Mouse (Mus musculus) hindbrain, embryonic 13.5 days (tissue): Measurements from ENCODE around the gene Aco2. TPM values are rescaled to one million over a fixed set of nuclear protein-coding genes. Genes with fewer than 3 reads are reported as not detected.

Experiments
- ATAC-seq: fragments of 200-750 bp; cut with Nextera tagmentation; 2 replicates; pipeline ENCODE4 v1.8.0; 2017; ENCODE audit warnings: moderate TSS enrichment; ENCODE audit not compliant: low FRiP score
- H3K27ac ChIP-seq: fragments of 300-500 bp; sonication (generic); 2 replicates; pipeline ENCODE4 v1.5.1; 2015; ENCODE audit warnings: inconsistent platforms, mild to moderate bottlenecking, moderate library complexity
- H3K27me3 ChIP-seq: fragments of 300-500 bp; sonication (generic); 2 replicates; pipeline ENCODE4 v1.6.1; 2015; ENCODE audit warnings: mild to moderate bottlenecking, inconsistent platforms
- H3K36me3 ChIP-seq: fragments of 300-500 bp; sonication (generic); 2 replicates; pipeline ENCODE4 v1.6.1; 2015; ENCODE audit warnings: mild to moderate bottlenecking, inconsistent platforms
- H3K4me1 ChIP-seq: fragments of 300-500 bp; sonication (generic); replicated peaks from 2 replicates; pipeline ENCODE4 v1.6.1; 2015; ENCODE audit warnings: inconsistent platforms
- H3K4me2 ChIP-seq: fragments of 300-500 bp; sonication (generic); 2 replicates; pipeline ENCODE4 v1.6.1; 2015; ENCODE audit warnings: inconsistent platforms, mild to moderate bottlenecking, moderate library complexity
- H3K4me3 ChIP-seq: fragments of 300-500 bp; sonication (generic); 2 replicates; pipeline ENCODE4 v1.5.1; 2015; ENCODE audit warnings: mild to moderate bottlenecking, inconsistent platforms
- H3K9ac ChIP-seq: fragments of 300-500 bp; sonication (generic); 2 replicates; pipeline ENCODE4 v1.6.1; 2015; ENCODE audit warnings: mild to moderate bottlenecking, inconsistent platforms
- H3K9me3 ChIP-seq: fragments of 300-500 bp; sonication (generic); 2 replicates; pipeline ENCODE4 v1.6.1; 2016; ENCODE audit warnings: inconsistent platforms
- WGBS: fragments of 180-500 bp; shearing (Covaris S2); methylation state at CpG from one replicate; pipeline ENCODE4 v1.1.7; 2015; 5-methylcytosine and 5-hydroxymethylcytosine counted together
- polyA plus RNA-seq: library from polyadenylated mRNA; unstranded; fragments of >200 nt; fragmentation: Nextera tagmentation; extraction: Ambion mirVana; gene quantifications from 2 replicates; pipeline ENCODE4 v1.2.1, GENCODE M21; 2015

Aco2 gene
- polyA plus RNA-seq, 1 experiment from 2014 or later, result 237 TPM

DNA sequence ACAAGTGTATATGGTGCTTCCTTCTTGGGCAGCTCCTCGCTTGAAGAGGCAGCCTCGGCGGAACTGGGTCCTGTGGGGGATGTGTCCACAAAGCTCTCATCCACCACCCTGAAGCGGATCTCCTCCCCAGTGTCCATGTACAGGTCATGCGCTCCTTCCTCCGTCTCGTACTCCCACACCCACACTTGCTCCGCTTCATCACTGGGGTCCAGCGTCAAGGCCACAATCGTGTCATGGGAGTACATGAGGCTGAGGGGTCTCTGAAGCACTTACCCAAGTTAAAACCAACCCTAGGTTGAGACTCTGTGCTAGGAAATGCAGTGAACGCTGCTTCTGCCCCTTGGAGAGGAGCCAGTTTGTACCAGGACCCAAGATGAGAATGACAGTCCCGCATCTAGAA lies 45.1 kb downstream of the Aco2 start:
- Histone ChIP-seq H3K4me1 (peaks cover 18% of the 10 kb centered on the region), H3K9ac (no peak overlapping the region), H3K4me2 (no peak overlapping the region), H3K4me3 (no peak overlapping the region), H3K27ac (no peak overlapping the region; the same call in 1 of the 2 replicates), H3K36me3 (peaks cover 65% of the 10 kb centered on the region), H3K27me3 (no peaks in the 10 kb centered on the region), H3K9me3 (no peaks in the 10 kb centered on the region)
- WGBS, result 91% methylated on average over 12 of the region's 12 CpGs
- no peak for ATAC-seq

GRCm38 (mm10) chr15:81917621-81918463 lies 45.7 kb downstream of the Aco2 start:
- Histone ChIP-seq H3K9ac (no peak overlapping the region), H3K4me3 (no peak overlapping the region), H3K4me2 (no peak overlapping the region), H3K27ac (no peak overlapping the region; the same call in 1 of the 2 replicates), H3K9me3 (no peaks in the 10 kb centered on the region), H3K4me1 (peaks cover 22% of the 10 kb centered on the region), H3K27me3 (no peaks in the 10 kb centered on the region), H3K36me3 (peaks cover 60% of the 10 kb centered on the region)
- 58% methylated on average over 6 of the region's 6 CpGs for WGBS
- ATAC-seq, result 0 out of 2 replicates have a peak, but pooled peaks have one; percentile 21

DNA sequence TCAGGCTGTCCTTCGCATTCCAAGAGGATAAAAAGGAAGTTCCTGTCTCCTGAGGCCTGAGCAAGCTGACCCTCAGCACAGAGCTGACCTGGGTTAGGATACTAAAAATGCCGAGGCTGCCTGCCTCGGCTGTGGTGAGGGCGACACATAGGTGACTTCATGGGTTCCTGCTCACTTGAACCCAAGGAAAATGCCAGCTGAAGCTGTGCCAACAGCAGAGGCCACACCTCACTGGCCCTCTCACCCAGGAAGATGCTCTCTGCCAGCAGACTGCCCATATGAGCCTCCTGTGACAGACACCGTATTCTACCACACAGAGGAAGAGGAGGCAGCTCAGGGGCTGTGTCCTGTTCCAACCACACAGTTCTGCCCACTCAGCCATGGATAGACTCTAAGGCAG lies 47.0 kb downstream of the Aco2 start:
- Histone ChIP-seq H3K36me3 (peaks cover 48% of the 10 kb centered on the region), H3K4me3 (no peak overlapping the region), H3K9me3 (no peaks in the 10 kb centered on the region), H3K27ac (no peak overlapping the region), H3K4me1 (peaks cover 32% of the 10 kb centered on the region), H3K27me3 (no peaks in the 10 kb centered on the region), H3K9ac (peak overlapping the region; percentile 13; the same call in 1 of the 2 replicates), H3K4me2 (no peak overlapping the region)
- no peak for ATAC-seq
- WGBS, result 86% methylated on average over 5 of the region's 5 CpGs

GRCm38 (mm10) chr15:81920546-81921217 lies 48.6 kb downstream of the Aco2 start:
- H3K9ac ChIP-seq, result 0 out of 2 replicates have a peak overlapping the region, but pooled peaks have one; percentile 3
- no peak overlapping the region for H3K4me3 ChIP-seq
- H3K9me3 ChIP-seq, result no peaks in the 10 kb centered on the region
- 83% methylated on average over 10 of the region's 10 CpGs for WGBS
- no peak overlapping the region for H3K4me2 ChIP-seq
- H3K27me3 ChIP-seq, result no peaks in the 10 kb centered on the region
- peaks cover 49% of the 10 kb centered on the region for H3K4me1 ChIP-seq
- H3K36me3 ChIP-seq, result peaks cover 32% of the 10 kb centered on the region
- H3K27ac ChIP-seq, result peak overlapping the region; percentile 63
- no peak for ATAC-seq

DNA sequence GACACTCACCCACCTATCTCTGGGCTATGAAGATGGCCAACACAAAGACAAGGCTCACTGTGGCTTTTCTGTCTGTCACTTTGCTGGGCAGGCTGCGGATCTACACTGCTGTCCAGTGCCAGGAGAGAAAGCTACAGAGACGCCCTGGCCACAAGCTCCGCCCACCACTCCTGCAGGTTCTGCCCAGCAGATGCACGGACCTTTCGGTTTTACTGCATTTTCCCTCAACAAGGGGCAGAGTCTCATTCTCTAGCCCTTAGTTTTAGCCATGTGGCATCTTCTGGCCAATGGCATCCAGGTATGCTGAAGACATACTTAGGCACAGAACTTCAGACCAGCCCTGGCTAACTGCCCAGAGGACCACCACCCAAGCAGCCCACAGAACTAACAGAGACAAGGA lies 49.1 kb downstream of the Aco2 start:
- Histone ChIP-seq H3K4me1 (peaks cover 50% of the 10 kb centered on the region), H3K4me2 (no peak overlapping the region), H3K9me3 (no peaks in the 10 kb centered on the region), H3K4me3 (no peak overlapping the region), H3K36me3 (peaks cover 26% of the 10 kb centered on the region), H3K27me3 (no peaks in the 10 kb centered on the region), H3K9ac (no peak overlapping the region), H3K27ac (peak overlapping the region; percentile 63)
- WGBS, result 79% methylated on average over 5 of the region's 5 CpGs
- no peak for ATAC-seq

DNA sequence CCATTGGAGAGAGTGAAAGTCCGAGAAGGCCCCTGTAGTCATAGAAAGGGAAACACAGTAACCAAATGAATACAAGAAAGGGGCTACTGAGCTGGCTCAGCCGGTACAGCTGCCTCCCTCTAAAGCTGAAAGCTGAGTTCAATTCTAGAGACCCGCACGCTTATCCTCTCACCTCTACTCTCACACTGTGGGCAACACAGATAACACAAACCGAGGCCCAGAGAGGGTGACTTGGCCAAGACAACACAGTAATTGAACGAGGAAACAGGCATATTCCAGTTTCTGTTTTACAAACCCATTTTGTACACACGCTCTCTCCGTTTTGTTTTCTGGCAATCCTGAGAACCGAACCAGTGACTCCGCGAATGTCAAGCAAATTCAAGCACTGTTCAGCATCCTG lies 52.8 kb downstream of the Aco2 start:
- ATAC-seq, result no peak
- Histone ChIP-seq H3K4me2 (peak overlapping the region; percentile 94), H3K4me3 (peak overlapping the region; percentile 73), H3K9ac (peak overlapping the region; percentile 81), H3K36me3 (peaks cover 7% of the 10 kb centered on the region; the same call in 1 of the 2 replicates), H3K4me1 (peaks cover 56% of the 10 kb centered on the region), H3K27me3 (no peaks in the 10 kb centered on the region), H3K9me3 (no peaks in the 10 kb centered on the region), H3K27ac (no peak overlapping the region)
- WGBS, result 89% methylated on average over 11 of the region's 11 CpGs

DNA sequence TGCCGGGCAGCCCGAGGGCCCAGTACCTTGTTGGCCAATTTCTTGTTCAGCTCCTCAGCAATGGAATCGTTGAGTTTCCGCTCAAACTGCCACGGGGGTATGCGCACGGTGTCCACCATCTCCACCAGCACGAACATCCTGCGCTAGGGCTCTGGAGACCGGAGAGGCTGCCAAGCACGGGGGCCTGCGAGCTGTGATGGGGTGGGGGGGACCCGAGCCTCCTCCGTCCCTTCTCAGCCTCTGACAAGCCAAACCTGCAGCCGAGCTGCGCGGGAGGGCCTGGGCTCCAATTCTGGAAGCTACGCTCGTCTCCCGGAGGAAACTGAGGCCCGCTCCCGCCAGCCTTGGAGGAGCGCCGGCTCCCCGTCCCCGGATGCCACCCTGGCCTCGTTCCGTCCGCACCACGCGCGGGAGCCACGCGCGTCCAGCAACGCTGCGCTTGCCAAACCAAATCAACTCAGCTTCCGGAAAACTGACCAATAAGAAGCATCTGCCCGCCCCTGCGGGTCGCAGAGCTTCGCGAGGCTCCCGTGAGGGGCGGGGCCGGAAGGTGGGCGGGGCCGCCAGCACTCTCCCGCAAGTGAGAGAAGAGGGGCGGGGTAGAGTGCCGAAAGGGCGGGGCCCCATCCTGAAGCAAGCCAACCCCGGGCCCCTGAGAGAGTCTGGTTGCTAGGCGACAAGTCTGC lies 53.8 kb downstream of the Aco2 start, which contains the start of gene Polr3h:
Gene Polr3h, minus strand, starts transcription at position 481 of the 686 bp plus-strand sequence.
- H3K4me2 ChIP-seq, result peak within 1 kb of the TSS; percentile 94
- no peaks in the 10 kb centered on the region for H3K27me3 ChIP-seq
- H3K4me3 ChIP-seq, result peak within 1 kb of the TSS; percentile 73
- WGBS, result under 1% methylated on average over 48 of the region's 54 CpGs
- peak within 1 kb of the TSS; percentile 87 for H3K27ac ChIP-seq
- ATAC-seq, result peak; percentile 94
- peak within 1 kb of the TSS; percentile 81 for H3K9ac ChIP-seq
- H3K4me1 ChIP-seq, result peaks cover 48% of the 10 kb centered on the region
- peaks cover 7% of the 10 kb centered on the region; the same call in 1 of the 2 replicates for H3K36me3 ChIP-seq
- no peaks in the 10 kb centered on the region for H3K9me3 ChIP-seq

- no peaks in the 10 kb centered on the region for H3K27me3 ChIP-seq
- H3K9me3 ChIP-seq, result no peaks in the 10 kb centered on the region
- ATAC-seq, result peak; percentile 27; the same call in 1 of the 2 replicates
- peak overlapping the region; percentile 73 for H3K4me3 ChIP-seq
- 25% methylated on average over 9 of the region's 9 CpGs for WGBS
- H3K4me1 ChIP-seq, result peaks cover 44% of the 10 kb centered on the region
- H3K36me3 ChIP-seq, result peaks cover 7% of the 10 kb centered on the region; the same call in 1 of the 2 replicates
- H3K4me2 ChIP-seq, result peak overlapping the region; percentile 94
- H3K27ac ChIP-seq, result peak overlapping the region; percentile 87
- no peak overlapping the region for H3K9ac ChIP-seq
Measured at GRCm38 (mm10) chr15:81926446-81926822, 54.3 kb downstream of the Aco2 start.

- no peak overlapping the region for H3K4me2 ChIP-seq
- ATAC-seq, result no peak
- no peaks in the 10 kb centered on the region for H3K27me3 ChIP-seq
- peak overlapping the region; percentile 87 for H3K27ac ChIP-seq
- WGBS, result 56% methylated on average over 4 of the region's 4 CpGs
- peaks cover 36% of the 10 kb centered on the region for H3K4me1 ChIP-seq
- H3K9me3 ChIP-seq, result no peaks in the 10 kb centered on the region
- H3K9ac ChIP-seq, result no peak overlapping the region
- H3K36me3 ChIP-seq, result no peaks in the 10 kb centered on the region
- no peak overlapping the region for H3K4me3 ChIP-seq
Measured at GRCm38 (mm10) chr15:81927741-81928140, 55.6 kb downstream of the Aco2 start.

DNA sequence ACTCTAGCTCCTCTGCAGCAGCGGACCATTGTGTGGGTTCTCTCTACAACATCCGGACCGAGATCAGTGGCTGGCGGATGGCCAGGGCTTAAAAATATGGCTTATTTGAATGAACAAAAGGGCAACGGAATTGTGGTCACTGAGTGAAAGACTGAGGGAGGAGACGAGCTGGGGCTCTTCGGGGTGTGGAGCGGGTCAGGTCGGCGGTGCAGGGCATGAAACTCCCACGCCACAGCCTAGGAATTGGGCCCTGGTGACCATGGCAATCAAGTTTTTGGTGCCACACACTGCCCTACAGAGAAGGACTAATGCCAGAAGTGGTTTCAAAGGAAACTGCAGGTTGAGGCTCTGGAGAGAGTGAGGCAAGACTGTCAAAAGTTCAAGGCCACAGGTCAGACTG lies 56.2 kb downstream of the Aco2 start:
- peak overlapping the region; percentile 87 for H3K27ac ChIP-seq
- H3K36me3 ChIP-seq, result no peaks in the 10 kb centered on the region
- H3K4me1 ChIP-seq, result peaks cover 39% of the 10 kb centered on the region
- no peak for ATAC-seq
- no peak overlapping the region for H3K4me2 ChIP-seq
- H3K27me3 ChIP-seq, result no peaks in the 10 kb centered on the region
- 46% methylated on average over 11 of the region's 11 CpGs for WGBS
- no peak overlapping the region for H3K9ac ChIP-seq
- no peaks in the 10 kb centered on the region for H3K9me3 ChIP-seq
- no peak overlapping the region for H3K4me3 ChIP-seq

- Histone ChIP-seq H3K36me3 (no peaks in the 10 kb centered on the region), H3K4me3 (no peak overlapping the region), H3K9me3 (no peaks in the 10 kb centered on the region), H3K4me1 (peaks cover 26% of the 10 kb centered on the region), H3K4me2 (no peak overlapping the region), H3K27ac (no peak overlapping the region), H3K9ac (no peak overlapping the region), H3K27me3 (no peaks in the 10 kb centered on the region)
- WGBS, result 37% methylated on average over 12 of the region's 12 CpGs
- no peak for ATAC-seq
Measured at GRCm38 (mm10) chr15:81932951-81933470, 60.9 kb downstream of the Aco2 start.

DNA sequence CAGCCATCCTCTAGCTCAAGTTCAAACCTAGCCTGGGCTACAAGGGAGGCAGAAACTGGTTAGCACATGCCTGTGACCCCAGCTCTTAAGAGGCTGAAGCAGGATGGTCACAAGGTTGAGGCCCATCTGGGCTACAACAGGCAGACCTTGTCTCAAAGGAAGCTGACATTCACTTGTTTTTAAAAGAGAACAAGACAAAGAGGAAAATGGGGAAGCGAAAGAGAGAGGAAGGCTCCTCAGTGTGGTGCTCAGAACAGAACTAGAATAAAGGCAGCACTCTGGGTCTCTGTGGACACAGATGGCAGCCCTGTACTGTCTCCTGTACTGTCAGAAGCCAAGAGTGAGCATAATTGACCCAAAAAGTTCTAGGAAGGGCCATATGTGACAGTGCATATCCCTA lies 61.9 kb downstream of the Aco2 start:
- no peak for ATAC-seq
- no peaks in the 10 kb centered on the region for H3K36me3 ChIP-seq
- H3K4me1 ChIP-seq, result peaks cover 36% of the 10 kb centered on the region
- no peak overlapping the region for H3K4me3 ChIP-seq
- H3K4me2 ChIP-seq, result no peak overlapping the region
- no peaks in the 10 kb centered on the region for H3K9me3 ChIP-seq
- H3K9ac ChIP-seq, result no peak overlapping the region
- no peak overlapping the region for H3K27ac ChIP-seq
- WGBS, result 81% methylated on average over 1 of the region's 1 CpGs
- no peaks in the 10 kb centered on the region for H3K27me3 ChIP-seq
